Mouse (Mus musculus): Measurements from ENCODE around the gene Sorbs1. TPM values are rescaled to one million over a fixed set of nuclear protein-coding genes. Genes with fewer than 3 reads are reported as not detected.

Sorbs1 gene
- polyA plus RNA-seq, 2 experiments = 11.3 to 31.0 TPM

DNA sequence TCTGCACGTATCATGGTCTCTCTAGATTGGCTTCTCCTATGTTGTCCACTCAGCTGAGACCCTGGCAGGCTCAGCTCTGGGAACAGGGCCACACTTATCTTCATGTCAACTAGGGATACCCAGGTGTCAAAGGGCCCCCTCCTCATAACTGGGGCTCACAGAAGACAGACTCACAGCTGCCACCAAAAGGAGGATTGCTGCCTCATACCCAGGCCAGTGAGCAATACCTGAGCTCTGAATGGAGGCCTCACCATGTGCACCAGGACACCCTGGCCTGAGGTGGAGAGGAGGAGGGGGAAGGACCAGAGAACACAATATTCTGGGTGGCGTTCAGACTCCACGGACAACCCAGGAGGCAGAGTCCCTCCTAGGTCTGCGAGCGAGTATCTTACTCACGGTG lies 219.8 kb downstream of the Sorbs1 start:
- WGBS (ENCODE audit: insufficient replicate concordance) = 83% methylated on average over 6 of the region's 6 CpGs
- ATAC-seq (ENCODE audit: insufficient read depth) = no peak

GRCm38 (mm10) chr19:40290099-40290724 lies 223.4 kb downstream of the Sorbs1 start:
- H3K27ac ChIP-seq = no peak overlapping the region
- no peak overlapping the region for H3K9ac ChIP-seq (replicated peaks)
- DNase-seq (ENCODE audit: low read depth in 3 of 3, low spot score in 3 of 3) (no peak), ATAC-seq (ENCODE audit: insufficient read depth) (no peak)
- 82% methylated on average over 6 of the region's 6 CpGs for WGBS (ENCODE audit: insufficient replicate concordance)
- H3K27me3 ChIP-seq (ENCODE audit: control insufficient read depth, insufficient read depth, low read length) = no peaks in the 10 kb centered on the region
- H3K4me2 ChIP-seq (ENCODE audit: low read depth) = no peak overlapping the region
- no peak overlapping the region for H3K4me3 ChIP-seq (ENCODE audit: insufficient read depth in 1 of 2, low read depth in 2 of 2, low read length in 2 of 2)
- no peaks in the 10 kb centered on the region; the same call in 1 of the 2 replicates for H3K36me3 ChIP-seq (replicated peaks; ENCODE audit: control insufficient read depth, insufficient read depth, low read depth)
- TF ChIP-seq EP300 (IDR thresholded peaks at IDR 0.05; ENCODE audit: low read depth) (no peak), CTCF (IDR thresholded peaks at IDR 0.05; ENCODE audit: low read depth) (no peak)
- no peaks in the 10 kb centered on the region for H3K9me3 ChIP-seq (ENCODE audit: control insufficient read depth, low read length)
- H3K4me1 ChIP-seq (replicated peaks; ENCODE audit: control insufficient read depth in 2 of 2, insufficient read depth in 2 of 2, low read length in 1 of 2) = peaks cover 0 to 3% of the 10 kb centered on the region in 2 experiments; a peak in 2 of 4 replicates

More for the DNA sequence above, 219.8 kb downstream of the Sorbs1 start:
- Histone ChIP-seq H3K9ac (replicated peaks) (no peak overlapping the region), H3K4me2 (ENCODE audit: low read depth) (no peak overlapping the region), H3K27me3 (ENCODE audit: control insufficient read depth, insufficient read depth, low read length) (no peaks in the 10 kb centered on the region), H3K27ac (no peak overlapping the region), H3K4me1 (replicated peaks; ENCODE audit: control insufficient read depth in 2 of 2, insufficient read depth in 2 of 2, low read length in 1 of 2) (peaks cover 15 to 35% of the 10 kb centered on the region in 2 experiments), H3K9me3 (ENCODE audit: control insufficient read depth, low read length) (no peaks in the 10 kb centered on the region), H3K36me3 (replicated peaks; ENCODE audit: control insufficient read depth, insufficient read depth, low read depth) (no peaks in the 10 kb centered on the region; the same call in 1 of the 2 replicates), H3K4me3 (ENCODE audit: insufficient read depth in 1 of 2, low read depth in 2 of 2, low read length in 2 of 2) (no peak overlapping the region)
- no peak for DNase-seq (ENCODE audit: low read depth in 3 of 3, low spot score in 3 of 3)
- TF ChIP-seq CTCF (IDR thresholded peaks at IDR 0.05; ENCODE audit: low read depth) (no peak), EP300 (IDR thresholded peaks at IDR 0.05; ENCODE audit: low read depth) (no peak)

GRCm38 (mm10) chr19:40288415-40288814 lies 225.2 kb downstream of the Sorbs1 start:
- ATAC-seq (ENCODE audit: insufficient read depth) (no peak), DNase-seq (ENCODE audit: low read depth in 3 of 3, low spot score in 3 of 3) (no peak)
- H3K36me3 ChIP-seq (replicated peaks; ENCODE audit: control insufficient read depth, insufficient read depth, low read depth) = no peaks in the 10 kb centered on the region
- H3K4me2 ChIP-seq (ENCODE audit: low read depth) = no peak overlapping the region
- no peaks in the 10 kb centered on the region for H3K4me1 ChIP-seq (replicated peaks; ENCODE audit: control insufficient read depth in 2 of 2, insufficient read depth in 2 of 2, low read length in 1 of 2)
- no peaks in the 10 kb centered on the region for H3K27me3 ChIP-seq (ENCODE audit: control insufficient read depth, insufficient read depth, low read length)
- H3K27ac ChIP-seq = no peak overlapping the region
- WGBS (ENCODE audit: insufficient replicate concordance) = 83% methylated on average over 9 of the region's 9 CpGs
- H3K9me3 ChIP-seq (ENCODE audit: control insufficient read depth, low read length) = no peaks in the 10 kb centered on the region
- TF ChIP-seq EP300 (IDR thresholded peaks at IDR 0.05; ENCODE audit: low read depth) = no peak
- TF ChIP-seq CTCF (IDR thresholded peaks at IDR 0.05; ENCODE audit: low read depth) = no peak
- H3K4me3 ChIP-seq (ENCODE audit: insufficient read depth in 1 of 2, low read depth in 2 of 2, low read length in 2 of 2) = no peak overlapping the region
- H3K9ac ChIP-seq (replicated peaks) = no peak overlapping the region

DNA sequence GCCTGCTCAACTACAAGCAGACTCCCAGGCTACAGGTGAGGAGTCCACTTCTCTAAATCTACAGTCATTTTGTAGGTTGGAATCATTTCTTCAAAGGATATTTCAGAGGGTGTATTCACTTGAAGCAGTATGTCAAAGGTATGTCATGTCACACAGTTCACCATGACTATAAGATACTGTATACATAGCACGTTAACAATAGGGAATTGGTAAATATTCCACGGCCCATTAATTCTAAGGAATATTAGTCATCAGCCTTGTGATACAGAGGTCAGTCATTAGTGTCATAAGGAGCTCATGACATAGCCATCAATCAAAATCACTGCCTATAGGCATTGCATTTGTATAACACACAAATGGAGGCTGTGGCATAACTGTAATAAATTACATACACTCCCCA lies 228.9 kb downstream of the Sorbs1 start:
- H3K4me3 ChIP-seq (ENCODE audit: insufficient read depth in 1 of 2, low read depth in 2 of 2, low read length in 2 of 2) = no peak overlapping the region
- no peak overlapping the region for H3K27ac ChIP-seq
- H3K9me3 ChIP-seq (ENCODE audit: control insufficient read depth, low read length) = no peaks in the 10 kb centered on the region
- no peaks in the 10 kb centered on the region for H3K27me3 ChIP-seq (ENCODE audit: control insufficient read depth, insufficient read depth, low read length)
- no peak for TF ChIP-seq CTCF (IDR thresholded peaks at IDR 0.05; ENCODE audit: low read depth)
- TF ChIP-seq EP300 (IDR thresholded peaks at IDR 0.05; ENCODE audit: low read depth) = no peak
- no peak overlapping the region for H3K9ac ChIP-seq (replicated peaks)
- H3K4me2 ChIP-seq (ENCODE audit: low read depth) = no peak overlapping the region
- ATAC-seq (ENCODE audit: insufficient read depth) = no peak
- no peak for DNase-seq (ENCODE audit: low read depth in 3 of 3, low spot score in 3 of 3)
- 70% methylated on average over 2 of the region's 2 CpGs for WGBS (ENCODE audit: insufficient replicate concordance)
- no peaks in the 10 kb centered on the region for H3K36me3 ChIP-seq (replicated peaks; ENCODE audit: control insufficient read depth, insufficient read depth, low read depth)
- H3K4me1 ChIP-seq (replicated peaks; ENCODE audit: control insufficient read depth in 2 of 2, insufficient read depth in 2 of 2, low read length in 1 of 2) = no peaks in the 10 kb centered on the region

GRCm38 (mm10) chr19:40283415-40283814 lies 230.2 kb downstream of the Sorbs1 start:
- no peaks in the 10 kb centered on the region for H3K27me3 ChIP-seq (ENCODE audit: control insufficient read depth, insufficient read depth, low read length)
- WGBS (ENCODE audit: insufficient replicate concordance) = 47% methylated on average over 2 of the region's 2 CpGs
- DNase-seq (ENCODE audit: low read depth in 3 of 3, low spot score in 3 of 3) (no peak), ATAC-seq (ENCODE audit: insufficient read depth) (no peak)
- no peak overlapping the region for H3K27ac ChIP-seq
- H3K36me3 ChIP-seq (replicated peaks; ENCODE audit: control insufficient read depth, insufficient read depth, low read depth) = no peaks in the 10 kb centered on the region
- no peak overlapping the region for H3K4me2 ChIP-seq (ENCODE audit: low read depth)
- H3K9me3 ChIP-seq (ENCODE audit: control insufficient read depth, low read length) = no peaks in the 10 kb centered on the region
- no peak overlapping the region for H3K4me3 ChIP-seq (ENCODE audit: insufficient read depth in 1 of 2, low read depth in 2 of 2, low read length in 2 of 2)
- no peaks in the 10 kb centered on the region for H3K4me1 ChIP-seq (replicated peaks; ENCODE audit: control insufficient read depth in 2 of 2, insufficient read depth in 2 of 2, low read length in 1 of 2)
- TF ChIP-seq CTCF (IDR thresholded peaks at IDR 0.05; ENCODE audit: low read depth) = no peak
- H3K9ac ChIP-seq (replicated peaks) = no peak overlapping the region

All from liver, embryonic 14.5 days (tissue).